Mouse (Mus musculus) cerebellum, adult 18-20 months (tissue): ENCODE data around the gene Chtf18.
"Not testable (repeated sequence)": the region's sequence is repeated elsewhere in the genome, so short reads cannot be mapped to it uniquely, and the experiment has no call there.

ENCODE experiments used
- DNase-seq, 2 experiments: peaks; one replicate each; pipeline ENCODE4 v3.0.0; 2021

Chtf18 gene

DNA sequence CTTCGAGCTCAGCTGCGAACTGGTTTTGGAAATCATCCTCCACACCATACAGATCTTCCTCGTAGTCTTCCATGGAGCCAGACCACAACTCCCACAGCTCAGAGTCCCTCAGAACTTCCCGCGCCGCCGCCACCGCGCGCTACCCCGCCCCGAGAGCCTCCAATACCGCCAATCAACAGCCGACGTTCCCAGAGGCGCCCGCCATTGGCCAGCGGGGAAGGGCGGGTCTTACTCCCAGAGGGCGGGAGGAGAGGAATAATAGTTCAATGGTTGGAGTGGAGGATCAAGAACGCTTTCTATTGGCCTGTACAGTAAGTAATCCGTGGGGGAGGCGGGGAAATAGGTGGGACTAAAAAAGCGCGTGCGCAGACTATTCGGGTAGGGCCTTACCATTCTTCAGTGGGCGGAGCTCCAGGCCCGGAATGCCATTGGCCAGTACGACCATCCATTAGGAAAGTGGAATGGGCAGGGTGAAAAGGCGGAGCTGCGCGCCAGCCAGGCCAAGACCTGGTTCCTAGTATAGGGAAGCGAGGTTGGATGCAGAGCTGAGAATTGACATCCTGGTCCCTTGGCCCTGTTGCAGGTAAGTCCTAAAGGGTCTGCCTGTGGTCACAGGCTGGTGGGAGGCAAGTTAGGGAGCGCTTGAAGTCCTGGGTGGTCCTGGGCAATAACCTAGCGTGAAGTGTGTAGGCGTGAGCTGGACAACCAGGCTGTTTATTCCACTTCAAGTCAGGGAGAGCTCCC, at the start of gene Chtf18, which contains the start of gene Rpusd1:
TSS of gene Chtf18 (minus strand) at position 155 of the 744 bp plus-strand sequence.
TSS of gene Rpusd1 (plus strand) at position 406 of the 744 bp plus-strand sequence.
- DNase-seq, result peak; percentile 99 to 100

DNA sequence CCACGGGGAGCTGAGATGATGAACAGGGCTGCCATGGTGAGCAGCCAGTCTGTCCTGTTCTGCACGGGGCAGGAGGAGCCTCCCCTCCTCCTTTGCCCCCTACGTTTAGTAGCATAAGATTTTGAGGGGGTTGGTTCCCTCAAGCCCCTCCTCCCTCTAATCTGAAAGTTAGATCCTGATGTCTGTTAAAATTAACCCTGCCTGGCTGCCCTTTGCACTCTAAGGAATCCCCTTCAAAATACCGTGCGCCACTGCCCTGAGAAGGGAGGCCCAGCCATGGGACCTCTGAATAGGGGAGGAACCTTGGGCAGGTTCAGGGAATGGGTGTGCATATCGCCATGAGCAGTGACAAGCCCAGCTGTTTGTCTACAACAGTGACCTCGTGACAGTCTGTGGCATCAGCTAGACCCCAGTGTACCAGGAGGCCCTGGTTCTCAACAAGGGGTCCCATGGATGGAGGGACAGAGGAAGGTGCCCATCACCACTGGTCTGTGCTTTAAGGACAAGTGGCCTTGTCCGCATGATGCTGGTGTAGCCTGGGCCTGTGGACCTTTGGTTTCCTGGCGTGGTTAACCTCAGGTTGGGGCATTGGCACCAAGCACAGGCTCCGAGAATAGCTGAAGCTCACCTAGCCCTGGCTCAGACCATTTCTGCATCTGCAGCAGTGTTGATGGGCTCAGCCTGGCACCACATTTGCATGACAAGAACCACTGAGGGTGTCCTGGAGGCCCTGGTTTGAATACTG, 48.3 kb upstream of the Chtf18 start:
- DNase-seq, result no peak

DNA sequence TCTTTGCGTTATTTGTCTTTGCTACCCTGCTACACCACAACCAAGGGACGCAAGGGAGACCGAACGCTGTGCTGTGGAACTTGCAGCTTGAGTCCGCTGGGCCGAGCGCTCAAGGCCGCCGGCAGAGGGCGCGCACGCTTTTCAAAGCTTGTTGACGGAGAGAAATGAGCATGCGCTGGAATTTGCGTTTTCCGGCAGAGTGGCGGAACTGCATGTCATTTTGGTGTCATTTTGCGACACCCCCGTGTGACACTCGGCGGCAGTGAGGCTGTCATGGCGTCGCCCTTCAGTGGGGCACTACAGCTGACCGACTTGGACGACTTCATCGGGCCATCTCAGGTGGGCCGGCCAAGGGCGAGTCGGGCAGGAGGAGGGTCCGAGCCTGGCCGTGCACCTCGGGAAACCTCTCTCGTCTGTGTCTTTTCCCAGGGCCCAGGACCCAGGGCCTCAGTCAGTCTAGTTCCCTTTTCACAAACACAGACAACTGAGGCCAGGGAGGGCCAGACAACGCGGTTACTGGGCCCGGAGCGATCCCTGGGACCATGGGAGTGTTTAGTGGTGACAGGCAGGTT, 46.4 kb upstream of the Chtf18 start, which contains the start of gene Narfl:
TSS of gene Narfl (plus strand) at position 228 of the 572 bp plus-strand sequence.
- DNase-seq, result peak; percentile 97 to 99

- DNase-seq, result no peak
Observed at GRCm38 (mm10) chr17:25769331-25769730, 42.1 kb upstream of the Chtf18 start.

GRCm38 (mm10) chr17:25765886-25766285, 38.7 kb upstream of the Chtf18 start:
- no peak for DNase-seq

DNA sequence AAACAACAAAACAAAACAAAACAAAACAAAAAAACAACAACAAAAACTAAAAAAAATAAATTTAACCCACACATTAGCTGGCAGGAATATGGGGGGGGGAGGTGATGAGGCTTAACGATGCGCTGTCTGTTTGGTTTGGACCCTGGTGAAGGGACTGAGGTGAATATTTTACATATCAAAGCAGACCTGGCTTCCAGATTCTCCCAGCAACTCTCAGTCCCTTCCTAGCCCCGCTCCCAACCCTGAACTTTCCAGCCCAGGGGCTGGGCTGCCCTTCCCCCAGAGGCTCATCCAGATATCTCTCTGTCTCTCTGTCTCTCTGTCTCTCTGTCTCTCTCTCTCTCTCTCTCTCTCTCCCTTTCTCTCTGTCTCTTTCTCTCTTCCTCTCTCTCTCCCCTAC, 35.4 kb upstream of the Chtf18 start:
- no peak for DNase-seq

- DNase-seq, result no peak
Observed at GRCm38 (mm10) chr17:25761561-25761970, 34.3 kb upstream of the Chtf18 start.

DNA sequence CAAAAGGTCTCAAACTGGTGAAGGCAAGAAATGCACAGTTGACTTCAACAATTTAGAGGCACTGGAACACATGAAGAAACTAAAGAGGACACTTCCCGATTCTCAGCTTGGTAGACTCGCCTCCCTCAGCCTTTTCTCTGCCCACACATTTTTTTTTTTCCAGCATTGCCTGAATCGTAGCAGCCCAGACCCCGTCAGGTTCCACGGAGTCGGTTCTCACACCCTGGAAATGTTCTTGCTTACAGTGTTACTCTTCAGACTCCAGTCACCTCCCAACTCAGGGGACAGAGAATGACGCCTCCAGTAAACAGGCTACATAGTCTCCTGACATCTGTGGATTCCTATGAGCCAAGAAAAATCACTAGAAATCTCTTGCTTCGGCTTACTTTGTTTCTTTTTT, 32.9 kb upstream of the Chtf18 start:
- DNase-seq, result no peak

GRCm38 (mm10) chr17:25757691-25758090, 30.5 kb upstream of the Chtf18 start:
- no peak for DNase-seq

DNA sequence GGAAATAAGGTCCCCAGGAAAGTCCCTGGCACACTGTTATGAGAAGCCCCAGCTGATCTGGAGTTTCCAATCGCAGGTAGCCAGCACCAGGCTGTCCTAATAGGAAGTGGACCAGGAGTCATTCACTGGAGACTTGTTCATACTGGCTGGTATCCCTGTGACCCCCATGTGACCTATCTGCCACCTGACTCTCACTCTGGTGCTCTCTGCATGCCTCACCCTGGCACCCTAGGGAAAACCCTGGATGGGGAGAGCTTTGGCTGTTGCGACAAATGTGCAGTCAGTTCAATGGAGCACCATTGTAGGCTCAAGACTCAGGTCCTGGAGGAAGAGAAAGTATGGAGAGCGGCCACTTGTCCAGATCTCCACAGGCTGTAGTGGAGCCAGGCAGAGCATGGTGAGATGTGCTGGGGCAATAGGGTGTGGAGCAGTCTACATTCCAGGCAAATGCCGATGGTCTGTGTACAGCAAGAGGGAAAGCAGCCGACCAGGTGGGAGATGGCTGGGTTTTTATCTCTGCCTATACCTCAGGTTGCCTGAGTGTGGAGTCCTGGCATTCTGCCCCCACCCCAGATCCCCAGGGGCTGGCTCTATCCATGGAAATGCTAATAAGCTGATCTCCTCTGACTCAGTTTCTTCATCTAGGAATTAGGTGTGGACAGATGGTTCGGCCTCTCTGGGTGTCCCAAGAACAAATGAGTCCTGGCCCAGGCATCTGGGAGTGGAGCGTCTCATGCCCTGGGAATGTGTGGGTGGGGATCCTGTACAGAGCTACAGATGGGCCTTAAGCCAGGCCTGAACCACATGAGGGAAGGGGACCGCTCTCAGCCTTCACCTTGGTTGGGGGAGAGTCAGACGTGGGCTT, 29.4 kb upstream of the Chtf18 start:
- DNase-seq, result no peak

DNA sequence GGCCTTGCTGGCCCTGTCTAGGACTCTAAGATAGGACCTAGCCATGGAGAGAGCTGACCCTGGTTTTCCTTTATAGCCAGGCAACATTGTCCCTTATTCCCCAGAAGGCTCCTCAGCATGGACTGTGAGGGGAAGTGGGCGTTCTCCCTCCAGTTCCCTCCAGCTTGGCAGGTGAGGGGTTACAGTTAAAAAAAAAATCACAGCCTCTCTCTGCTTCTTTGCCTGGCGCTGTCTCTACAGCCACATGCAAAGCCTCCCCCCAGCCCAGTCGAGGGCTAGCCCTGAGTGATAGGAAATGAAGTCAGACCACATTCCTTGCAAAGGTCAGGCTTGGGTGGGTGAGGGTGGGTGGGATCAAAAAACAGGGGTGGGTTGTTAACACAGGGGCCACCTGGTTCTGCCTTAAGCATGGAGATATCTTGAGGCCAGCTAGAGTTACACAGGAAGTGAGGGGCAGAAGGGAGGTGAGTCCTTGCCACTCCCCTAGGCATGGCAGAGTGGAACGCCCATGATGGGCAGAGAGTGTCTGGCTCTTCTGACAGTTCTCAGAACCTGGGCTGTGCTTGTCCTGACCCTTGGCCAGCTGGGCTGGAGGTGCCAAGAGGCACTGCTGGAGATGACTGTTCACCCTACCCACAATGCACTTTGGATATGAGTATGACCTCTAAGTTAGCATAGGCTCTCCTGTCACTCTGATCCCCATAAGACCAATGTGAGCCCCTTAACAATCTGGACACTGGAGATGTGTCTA, 28.6 kb upstream of the Chtf18 start:
- no peak for DNase-seq

DNA sequence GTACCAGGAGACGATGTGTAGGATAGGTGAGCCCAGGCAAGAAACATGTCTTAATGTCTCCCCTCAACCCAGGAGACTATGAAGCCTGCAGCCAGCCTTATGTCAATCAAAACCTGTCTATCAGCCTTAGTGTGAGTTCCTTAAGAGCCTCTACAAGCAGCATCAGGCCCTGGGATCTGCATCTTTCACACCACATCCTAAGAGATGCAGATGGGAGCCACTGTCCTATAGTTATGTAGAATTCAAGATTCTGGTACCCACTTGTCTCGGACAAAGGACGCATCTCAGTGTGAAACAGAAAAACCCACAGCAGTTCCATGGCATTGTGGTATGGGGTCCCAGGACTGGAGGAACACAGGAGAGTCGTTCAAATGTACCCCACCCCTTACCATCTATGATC, 27.9 kb upstream of the Chtf18 start:
- no peak for DNase-seq

DNA sequence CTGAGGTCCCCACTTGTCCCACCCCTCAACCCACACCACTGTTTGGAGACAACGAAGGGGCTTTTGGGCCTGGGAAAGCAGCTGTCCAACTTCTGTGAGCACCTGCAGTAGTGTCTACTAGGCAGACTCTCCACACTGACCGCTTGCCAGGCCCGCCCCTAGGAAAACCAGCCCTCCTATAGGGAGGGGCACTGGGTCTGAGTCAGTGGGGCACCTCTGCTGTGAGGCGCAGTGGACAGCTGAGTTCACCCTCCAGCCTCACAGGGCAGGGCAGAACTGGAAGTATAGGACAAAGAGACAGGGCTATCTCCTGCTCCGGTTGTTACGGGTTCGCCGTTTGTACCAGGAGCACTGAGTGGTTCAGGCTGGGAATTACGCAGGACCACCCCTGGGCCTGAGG, 27.0 kb upstream of the Chtf18 start, which contains the start of gene Msln:
TSS of gene Msln (minus strand) at position 138 of the 400 bp plus-strand sequence.
- no peak for DNase-seq

DNA sequence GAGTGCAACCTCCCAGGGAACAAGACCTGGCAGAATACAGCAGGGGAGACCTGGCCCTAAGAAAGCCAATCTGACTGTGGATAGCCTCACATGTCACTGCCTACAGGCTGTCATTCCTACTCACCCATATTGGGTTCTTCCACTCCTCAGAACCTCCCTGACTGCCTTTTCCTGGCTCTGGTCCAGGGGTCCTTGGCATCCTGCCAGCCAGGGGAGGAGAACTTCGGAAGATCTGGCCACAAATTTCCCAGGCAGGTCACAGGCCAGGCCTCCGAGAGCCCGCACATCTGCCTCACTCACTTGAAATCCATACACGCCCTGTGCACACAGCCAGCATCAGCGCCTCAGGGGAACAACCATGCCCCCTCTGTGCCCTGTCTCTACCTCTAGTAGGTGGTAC, 24.2 kb upstream of the Chtf18 start:
- no peak for DNase-seq

- DNase-seq, result no peak
Observed at GRCm38 (mm10) chr17:25749314-25749713, 22.1 kb upstream of the Chtf18 start.

- DNase-seq, result no peak
Observed at GRCm38 (mm10) chr17:25748238-25748637, 21.0 kb upstream of the Chtf18 start.

GRCm38 (mm10) chr17:25744311-25744710, 17.1 kb upstream of the Chtf18 start:
- no peak for DNase-seq

GRCm38 (mm10) chr17:25743831-25744230, 16.6 kb upstream of the Chtf18 start:
- no peak for DNase-seq

DNA sequence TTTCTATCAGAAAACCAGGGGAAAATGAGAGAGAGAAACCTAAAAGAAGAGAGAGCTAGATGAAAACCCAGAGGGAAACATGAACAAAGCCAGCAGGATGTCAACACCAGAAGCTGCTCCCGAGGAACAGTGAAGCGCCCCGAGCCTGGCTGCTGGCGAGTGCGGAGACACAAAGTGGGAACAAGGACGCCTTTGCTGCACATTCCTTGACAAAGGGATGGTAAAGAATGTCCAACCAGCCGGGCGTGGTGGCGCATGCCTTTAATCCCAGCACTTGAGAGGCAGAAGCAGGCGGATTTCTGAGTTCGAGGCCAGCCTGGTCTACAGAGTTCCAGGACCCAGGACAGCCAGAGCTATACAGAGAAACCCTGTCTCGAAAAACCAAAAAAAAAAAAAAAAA, 14.3 kb upstream of the Chtf18 start:
- not testable (repeated sequence) for DNase-seq

GRCm38 (mm10) chr17:25738861-25739260, 11.6 kb upstream of the Chtf18 start:
- no peak for DNase-seq

- DNase-seq, result no peak
Observed at GRCm38 (mm10) chr17:25735745-25736144, 8.5 kb upstream of the Chtf18 start, which contains the start of gene Mslnl. Gene Mslnl (plus strand): TSS chr17:25736042.

GRCm38 (mm10) chr17:25735246-25735645, 8.0 kb upstream of the Chtf18 start:
- DNase-seq, result no peak
